Mouse (Mus musculus) spleen, adult 18-20 months (tissue): ENCODE results near the gene Slc40a1.

Experiments
- DNase-seq, 2 experiments: peaks; one replicate each; pipeline ENCODE4 v3.0.0; 2022; ENCODE audit warnings: mixed read lengths in 2 of 2

Gene Slc40a1

GRCm38 (mm10) chr1:45882076-45882475 lies 44.2 kb downstream of the Slc40a1 start:
- DNase-seq, result no peak

- DNase-seq, result no peak
Measured at GRCm38 (mm10) chr1:45881228-45881832, 45.0 kb downstream of the Slc40a1 start.

DNA sequence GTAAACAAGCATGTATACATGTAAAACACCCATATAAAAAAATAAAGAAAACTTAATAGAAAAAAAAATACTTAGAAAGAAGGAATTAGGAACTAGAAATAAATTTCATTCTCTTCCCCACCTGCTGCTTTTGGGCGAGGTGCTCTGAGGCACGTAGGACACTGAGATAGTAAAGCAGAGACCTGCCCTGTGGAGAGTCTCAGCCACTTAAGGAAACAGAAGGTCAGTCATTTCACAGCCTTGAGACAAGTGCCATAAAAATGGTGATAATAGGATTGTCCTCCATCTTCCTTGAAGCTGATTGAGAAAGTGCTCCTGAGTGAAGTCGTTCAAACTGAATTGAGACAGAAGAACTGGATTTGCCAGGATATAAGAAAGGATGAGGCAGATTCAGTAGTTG lies 48.9 kb downstream of the Slc40a1 start:
- no peak for DNase-seq

DNA sequence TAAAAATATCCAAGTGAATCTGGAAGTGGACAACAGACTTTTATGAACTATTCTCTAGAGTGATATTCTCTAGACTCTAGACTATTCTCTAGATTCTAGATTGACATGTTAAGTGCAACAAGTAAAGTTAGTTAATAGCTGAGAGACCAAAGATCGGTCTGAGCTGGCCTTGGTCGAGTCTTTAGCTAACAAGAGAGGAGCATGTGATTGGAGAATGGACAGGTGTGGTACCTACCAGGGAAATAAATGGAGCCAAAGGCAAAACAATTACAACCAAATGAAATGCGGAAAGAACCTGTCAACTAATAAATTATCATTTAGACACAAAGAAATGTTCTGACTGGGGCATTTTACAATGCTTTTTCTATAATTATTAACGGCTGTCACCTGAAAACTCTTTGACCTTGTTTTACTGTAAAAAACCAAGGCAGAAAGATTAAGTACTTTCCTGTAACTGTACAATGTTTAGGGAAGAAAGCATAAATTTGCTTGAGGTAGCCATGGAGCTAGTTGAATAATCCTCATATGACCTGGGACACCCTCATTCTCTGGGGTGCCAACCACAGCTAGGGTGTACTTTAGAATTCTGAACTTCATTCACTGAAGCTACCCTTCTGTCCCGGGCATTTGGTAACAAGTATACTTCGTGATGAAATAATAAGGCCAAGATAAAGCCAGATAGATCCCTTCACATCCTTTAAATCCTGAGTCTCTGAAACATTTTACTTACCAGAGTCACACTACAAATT lies 49.7 kb downstream of the Slc40a1 start:
- DNase-seq, result no peak

DNA sequence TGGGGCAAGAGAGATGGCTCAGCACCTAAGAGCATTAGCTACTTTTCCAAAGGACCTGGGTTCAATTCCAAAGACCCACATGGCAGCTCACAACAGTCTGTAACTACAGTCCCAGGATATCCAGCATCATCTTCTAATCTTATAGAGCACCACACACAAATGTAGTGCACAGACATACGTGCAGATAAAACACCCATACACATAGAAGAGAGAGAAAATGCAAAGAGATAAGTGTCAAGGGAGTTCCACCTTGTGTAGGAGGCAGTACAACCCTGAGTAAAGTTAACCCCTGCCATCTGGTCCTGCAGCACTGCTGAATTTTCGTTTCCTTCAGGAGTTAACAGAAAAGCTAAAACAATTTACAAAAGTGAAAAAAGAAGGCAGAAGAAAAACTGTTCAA lies 50.7 kb downstream of the Slc40a1 start:
- no peak for DNase-seq

GRCm38 (mm10) chr1:45873250-45873649 lies 53.1 kb downstream of the Slc40a1 start:
- no peak for DNase-seq

- no peak for DNase-seq
Measured at GRCm38 (mm10) chr1:45868479-45869137, 57.7 kb downstream of the Slc40a1 start.

DNA sequence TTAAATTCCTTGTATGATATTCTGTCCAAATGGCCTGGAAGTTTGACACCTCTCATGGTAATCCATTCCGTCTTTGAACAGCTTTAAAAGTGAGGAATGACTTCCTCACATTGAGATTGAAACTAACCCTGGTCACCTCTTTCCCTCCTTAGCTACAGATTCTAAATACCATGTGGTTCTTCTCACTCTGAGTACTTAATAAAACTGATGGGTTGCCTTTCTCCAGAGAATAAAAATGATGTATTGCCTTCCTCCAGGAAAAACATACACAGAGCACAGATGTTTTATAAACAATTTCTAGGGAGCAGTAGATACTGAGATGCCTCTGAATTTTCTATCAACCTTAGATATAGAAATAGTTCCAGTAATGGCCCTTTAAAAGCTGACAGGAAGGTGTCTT lies 58.3 kb downstream of the Slc40a1 start:
- DNase-seq, result no peak

DNA sequence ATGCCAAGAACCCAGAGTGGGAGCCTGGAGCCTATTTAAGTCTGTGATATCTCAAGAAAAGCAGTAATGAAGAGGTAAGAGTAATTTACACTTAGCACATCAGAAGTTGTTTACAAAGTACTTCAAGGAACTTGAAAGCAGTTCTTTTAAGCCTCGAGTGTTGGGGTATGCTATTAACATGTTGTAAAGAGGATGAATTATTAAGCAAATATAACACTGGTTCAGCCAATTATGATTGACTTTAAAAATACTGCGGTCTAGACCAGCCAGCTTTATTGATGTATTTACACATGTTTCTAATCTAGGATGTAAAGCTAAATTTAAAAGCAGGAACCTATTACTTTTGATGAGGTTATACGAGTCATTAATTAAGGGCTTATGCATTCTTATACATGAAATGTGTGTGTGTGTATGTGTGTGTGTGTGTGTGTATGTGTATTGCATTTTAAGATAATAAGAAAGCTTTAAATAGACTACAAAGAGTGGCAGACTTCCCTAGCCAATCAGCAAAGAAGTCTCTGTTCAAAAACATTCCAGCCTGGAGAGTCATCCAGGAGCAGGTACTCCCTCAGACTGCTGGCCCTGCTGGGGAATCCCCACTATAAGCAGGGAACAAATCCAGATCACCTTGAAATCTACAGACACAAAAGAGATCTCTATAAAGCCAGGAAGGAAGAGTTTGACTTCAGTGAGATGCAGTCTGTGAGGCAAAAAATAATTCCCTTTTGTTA lies 59.9 kb downstream of the Slc40a1 start:
- DNase-seq, result no peak

GRCm38 (mm10) chr1:45865727-45866126 lies 60.6 kb downstream of the Slc40a1 start:
- DNase-seq, result no peak

- DNase-seq, result no peak
Measured at GRCm38 (mm10) chr1:45865316-45865715, 61.0 kb downstream of the Slc40a1 start.

- DNase-seq, result peak in 1 of 2 experiments; percentile 4
Measured at GRCm38 (mm10) chr1:45864564-45865014, 61.7 kb downstream of the Slc40a1 start.

DNA sequence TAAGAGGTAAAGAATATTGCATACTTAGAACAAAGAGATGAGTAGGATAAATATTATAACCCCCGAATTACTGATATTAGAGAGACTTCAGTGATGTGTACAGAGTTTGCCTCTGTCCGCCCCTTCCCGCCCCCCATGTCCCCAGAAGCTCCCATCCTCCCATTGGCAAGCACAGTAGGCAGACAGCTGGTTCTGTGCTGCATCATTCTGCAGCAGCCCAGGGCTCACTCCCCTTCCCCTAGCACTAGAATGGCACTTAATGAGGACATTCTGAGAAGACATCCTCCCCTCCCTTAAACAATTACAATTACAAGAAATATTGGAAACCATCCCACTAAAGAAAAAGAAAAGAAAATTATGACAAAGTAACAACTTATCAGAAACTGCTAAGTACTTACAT lies 62.7 kb downstream of the Slc40a1 start:
- DNase-seq, result no peak

- DNase-seq, result no peak
Measured at GRCm38 (mm10) chr1:45861162-45861561, 65.2 kb downstream of the Slc40a1 start.

GRCm38 (mm10) chr1:45860349-45860748 lies 66.0 kb downstream of the Slc40a1 start:
- no peak for DNase-seq
